Mouse (Mus musculus): ENCODE data around the gene Mipol1. TPM values are rescaled to one million over a fixed set of nuclear protein-coding genes. Genes with fewer than 3 reads are reported as not detected.
A peak's percentile ranks its signal among the peaks of the same experiment; 100 is the strongest.
"Not testable (repeated sequence)": the region's sequence is repeated elsewhere in the genome, so short reads cannot be mapped to it uniquely, and the experiment has no call there.

Gene Mipol1
- total RNA-seq (2021) = 1 to 10 TPM; 5.3 to 5.8 TPM
- long read RNA-seq, experiment 1, partial matches to known transcripts = 0 of 6 reads
- long read RNA-seq, experiment 1, other reads (novel, unspliced or antisense) = 3 of 6 reads
- long read RNA-seq, experiment 2, partial matches to known transcripts = 2 of 6 reads
- long read RNA-seq, experiment 2, other reads (novel, unspliced or antisense) = 2 of 6 reads

DNA sequence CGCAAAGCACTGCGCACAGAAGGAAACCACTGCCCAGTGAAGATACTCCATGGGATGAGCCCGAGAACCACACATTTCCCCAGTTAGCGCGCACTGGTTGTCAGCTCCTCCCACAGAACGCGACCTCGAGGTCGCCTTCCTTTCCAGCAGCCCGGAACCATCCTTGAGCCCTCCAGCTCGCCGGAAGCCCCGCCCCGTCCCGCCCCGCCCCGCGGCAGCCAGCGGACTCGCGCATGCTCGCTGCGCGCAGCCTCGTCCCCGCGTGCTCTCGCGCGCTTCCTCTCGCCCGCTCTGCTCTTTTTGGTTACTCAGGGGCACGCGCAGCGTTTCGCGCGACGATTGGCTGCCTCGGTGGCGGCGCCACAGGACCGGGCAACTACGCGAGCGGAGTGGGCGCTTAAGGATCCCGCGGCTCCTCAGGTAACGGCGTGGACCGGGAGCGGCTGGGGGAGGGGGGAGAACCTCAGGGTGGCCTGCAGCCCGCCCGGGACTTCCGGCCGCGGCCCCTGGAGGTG lies at the start of gene Mipol1, which contains the start of gene Prps1l3:
TSS of gene Mipol1 (plus strand) at position 236 of the 515 bp plus-strand sequence.
TSS of gene Prps1l3 (plus strand) at position 221 of the 515 bp plus-strand sequence.
- DNase-seq (ENCODE audit: low spot score in 2 of 2) = peak; percentile 80 to 90

DNA sequence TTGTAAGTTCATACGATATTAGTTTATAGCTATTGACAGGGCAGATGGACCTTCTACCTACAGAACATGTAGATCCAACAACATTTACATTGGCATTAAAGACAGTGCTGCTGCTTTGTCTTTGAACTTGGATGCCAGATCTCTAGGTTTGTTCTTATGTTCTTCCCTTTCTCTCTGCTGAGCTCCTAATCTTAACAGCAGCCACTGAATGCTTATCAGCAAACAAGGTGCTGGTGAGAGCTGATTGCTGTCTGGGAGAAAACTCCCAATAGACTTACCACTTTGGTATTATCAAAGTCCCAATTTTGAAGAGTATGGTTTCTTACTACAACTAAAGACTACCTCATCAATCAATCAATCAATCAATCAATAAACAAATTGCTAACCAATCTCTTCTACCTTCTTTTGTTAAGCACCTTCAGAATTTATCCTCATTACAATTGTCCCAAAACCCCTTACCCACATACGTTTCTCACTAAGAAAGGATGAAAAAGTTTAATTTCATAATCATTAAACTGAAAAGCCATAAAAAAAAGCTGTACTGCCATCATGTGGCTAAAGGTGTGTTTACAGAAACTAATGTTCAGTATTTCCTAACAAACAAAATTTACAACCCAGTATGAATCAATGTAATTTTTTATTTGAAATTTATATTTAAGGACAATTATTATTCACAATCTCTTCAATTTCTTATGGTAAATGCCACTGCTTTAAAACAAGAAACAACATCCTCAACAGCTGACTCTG lies 45.7 kb upstream of the Mipol1 start:
- peak in 1 of 2 experiments; percentile 16 for DNase-seq (ENCODE audit: low spot score in 2 of 2)

DNA sequence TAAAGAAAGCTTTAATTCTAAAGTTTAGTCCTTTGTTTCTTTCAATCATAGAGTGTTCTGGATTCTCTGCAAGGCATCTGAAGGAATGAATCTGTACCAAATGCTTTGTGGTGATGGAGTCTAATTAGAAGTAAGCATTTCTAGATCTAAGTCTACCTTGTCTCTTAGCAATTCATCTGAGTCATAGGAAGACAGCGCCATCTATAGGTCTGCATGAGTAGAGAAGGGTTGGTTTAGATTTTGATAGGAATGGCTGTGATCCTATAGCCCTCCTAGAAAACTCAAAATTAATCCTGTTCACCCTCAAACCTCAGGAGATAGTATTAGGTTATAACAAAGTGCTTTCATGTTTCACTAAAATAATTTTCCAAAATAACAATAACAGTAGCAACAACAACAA lies 44.8 kb upstream of the Mipol1 start:
- DNase-seq (ENCODE audit: low spot score in 2 of 2) = no peak

DNA sequence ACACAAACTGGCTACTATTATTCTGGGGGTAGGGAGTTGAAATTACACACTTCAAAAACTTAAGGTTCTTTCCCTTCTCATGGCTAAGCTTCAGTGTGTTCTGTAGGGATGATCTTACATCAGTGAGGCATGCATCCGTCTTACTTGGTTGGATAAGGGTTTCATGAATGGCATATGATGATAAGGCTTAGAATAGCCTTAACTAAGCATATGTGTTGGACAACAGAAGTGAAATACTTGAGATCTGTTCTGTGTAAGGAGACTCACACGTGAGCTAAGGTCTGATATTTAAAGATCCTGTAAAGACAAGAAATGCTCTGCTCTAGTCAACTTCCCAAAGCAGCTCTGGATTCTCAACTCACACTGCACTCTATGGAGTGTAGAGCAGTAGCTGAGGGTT lies 44.1 kb upstream of the Mipol1 start:
- DNase-seq (ENCODE audit: low spot score in 2 of 2) = no peak

DNA sequence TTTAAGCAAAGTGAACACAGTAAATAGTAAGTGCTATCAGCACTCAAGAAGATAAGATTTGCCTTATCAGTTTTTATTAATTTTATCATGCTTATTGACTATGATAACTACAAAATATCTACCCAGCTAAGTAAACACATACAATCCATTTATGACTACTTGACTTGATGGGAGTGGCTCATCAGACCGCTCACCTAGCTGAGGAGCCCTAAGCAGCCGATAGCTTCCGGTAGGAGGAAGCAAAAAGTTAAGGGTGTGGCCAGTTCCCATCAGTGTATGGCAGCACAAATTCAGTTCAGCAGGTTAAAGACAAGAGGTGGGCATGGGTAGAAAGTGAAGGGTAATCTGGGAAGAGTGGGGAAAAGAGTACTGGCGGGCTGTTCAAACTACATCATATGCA lies 43.2 kb upstream of the Mipol1 start:
- no peak for DNase-seq (ENCODE audit: low spot score in 2 of 2)

DNA sequence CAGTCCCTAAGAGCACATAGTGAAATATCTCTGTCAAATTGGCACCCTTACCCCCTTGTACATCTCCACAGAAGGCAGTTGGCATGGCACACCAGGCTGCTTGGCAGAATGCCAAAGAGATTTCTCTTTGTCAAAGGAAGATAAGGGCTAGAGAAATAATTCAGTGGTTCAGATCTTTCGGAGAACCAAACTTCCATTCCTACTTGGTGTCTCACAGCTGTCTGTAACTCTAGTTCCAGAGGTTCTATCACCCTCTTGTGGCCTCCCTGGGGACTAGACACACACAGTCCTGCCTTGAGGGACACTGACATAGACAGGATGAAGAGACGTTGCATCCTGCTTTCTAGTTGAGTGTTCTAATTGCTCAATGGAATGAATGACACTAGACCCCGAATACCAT lies 35.6 kb upstream of the Mipol1 start:
- DNase-seq (ENCODE audit: low spot score in 2 of 2) = no peak

DNA sequence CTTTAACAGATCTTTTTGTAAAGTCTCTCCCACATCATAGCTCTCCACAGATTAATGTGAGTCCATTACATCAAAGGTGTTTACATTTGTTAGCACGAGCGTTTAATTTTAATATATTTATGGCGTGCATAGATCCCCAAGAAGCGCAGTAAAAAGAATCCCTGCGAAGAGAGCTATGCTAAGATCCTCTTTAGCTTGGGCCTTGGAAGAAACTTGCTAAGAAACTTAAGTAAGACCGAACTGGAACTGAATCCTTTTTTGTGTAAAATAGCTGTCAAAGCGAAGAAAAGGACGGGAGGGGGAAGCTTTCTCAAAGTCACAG lies 34.0 kb upstream of the Mipol1 start:
- DNase-seq (ENCODE audit: low spot score in 2 of 2) = no peak

DNA sequence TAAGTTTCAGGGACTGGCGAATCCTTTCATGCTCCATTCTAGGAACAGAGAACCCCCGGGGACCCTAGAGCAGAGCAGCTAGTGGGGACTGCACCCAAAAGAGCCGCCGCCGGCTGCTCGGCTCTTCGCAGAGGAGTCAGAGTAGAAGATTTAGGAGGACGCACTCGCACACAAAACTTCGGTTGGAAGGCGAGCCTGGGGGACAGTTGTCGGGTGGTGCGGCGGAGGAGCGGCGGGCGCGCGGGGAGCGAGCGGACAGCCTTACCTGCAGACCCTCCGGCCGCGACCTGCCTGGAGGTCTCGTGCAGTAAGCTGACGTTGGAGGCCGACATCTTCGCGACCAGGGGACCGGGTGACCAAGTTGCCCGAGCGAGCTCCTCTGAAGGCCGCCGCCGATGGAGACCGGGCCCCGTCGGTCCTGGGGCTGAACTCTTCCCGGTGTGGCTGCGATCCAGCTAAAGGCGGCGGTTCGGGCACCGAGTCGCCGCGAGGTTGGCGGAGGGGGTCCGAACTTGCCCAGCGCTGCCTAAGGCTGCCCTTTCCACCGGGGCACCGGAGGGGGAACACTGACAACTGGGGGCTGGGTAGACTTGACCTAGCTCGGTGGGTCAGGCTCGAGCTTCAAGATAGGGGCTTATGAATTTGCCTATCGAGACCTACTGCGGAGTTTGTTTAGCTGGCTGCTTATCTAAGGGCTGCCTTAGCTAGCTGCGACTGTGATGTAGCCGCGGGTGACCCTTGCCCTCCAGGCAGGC lies 33.4 kb upstream of the Mipol1 start:
- peak in 1 of 2 experiments; percentile 6 for DNase-seq (ENCODE audit: low spot score in 2 of 2)

DNA sequence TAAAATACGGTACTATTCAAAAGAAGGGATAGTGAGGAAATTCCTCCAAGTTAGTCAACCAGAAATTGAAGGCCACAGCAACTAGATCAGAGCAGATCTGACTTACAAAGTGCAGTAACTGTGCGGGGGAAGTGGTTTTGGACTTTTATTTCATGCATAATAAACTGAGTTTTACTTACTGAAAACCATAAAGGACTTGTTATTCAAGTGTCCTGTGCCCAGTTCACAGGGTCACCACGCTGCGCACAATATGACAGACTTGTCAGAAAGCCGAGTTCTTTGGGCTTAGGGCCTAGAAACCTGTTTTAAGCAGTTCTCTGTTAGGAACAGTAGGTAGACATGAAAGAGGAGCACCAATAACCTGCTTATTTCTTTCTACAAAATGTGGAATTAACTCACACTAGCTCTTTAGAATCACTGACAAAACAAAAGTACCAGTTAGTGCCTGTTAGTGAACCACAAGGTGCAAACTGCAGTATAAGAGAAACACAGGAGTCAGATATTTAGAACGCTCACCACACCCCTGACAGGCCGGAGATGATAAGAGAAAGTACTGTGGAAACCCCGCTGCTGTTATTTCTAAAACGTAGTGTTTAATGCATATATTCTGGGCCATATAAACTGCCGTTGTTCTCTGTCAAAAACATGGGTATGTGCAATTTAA lies 32.7 kb upstream of the Mipol1 start, which contains the start of gene Slc25a21:
TSS of gene Slc25a21 (minus strand) at position 110 of the 664 bp plus-strand sequence.
- DNase-seq (ENCODE audit: low spot score in 2 of 2) = no peak

DNA sequence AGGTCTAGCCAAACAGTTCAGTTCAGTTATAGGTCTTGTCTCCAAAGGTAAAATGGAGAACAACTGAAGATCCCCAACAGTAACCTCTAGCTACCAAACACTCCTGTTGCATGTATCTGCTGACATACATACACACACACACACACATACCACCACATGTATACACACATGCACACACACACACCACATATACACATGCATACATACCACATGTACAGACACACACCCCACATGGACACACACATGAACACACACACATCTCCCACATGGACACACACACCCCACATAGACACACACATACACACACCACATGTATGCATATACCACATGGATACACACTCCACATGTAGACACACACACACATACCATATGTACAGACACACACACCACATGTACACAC lies 32.0 kb upstream of the Mipol1 start:
- no peak for DNase-seq (ENCODE audit: low spot score in 2 of 2)

DNA sequence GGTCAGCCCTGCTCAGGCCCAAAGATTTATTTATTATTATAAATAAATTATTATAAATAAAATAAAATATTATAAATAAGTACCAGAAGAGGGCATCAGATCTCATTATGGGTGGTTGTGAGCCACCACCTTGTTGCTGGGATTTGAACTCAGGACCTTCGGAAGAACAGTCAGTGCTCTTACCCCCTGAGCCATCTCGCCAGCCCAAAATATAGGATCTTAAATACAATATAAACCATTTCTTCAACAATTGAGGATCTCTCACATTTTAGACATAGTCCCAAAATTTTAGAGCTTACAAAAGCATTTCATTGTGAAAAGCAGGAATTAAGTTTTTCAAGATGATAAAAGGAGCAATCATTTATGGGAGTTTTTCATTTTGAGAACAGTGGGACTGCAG lies 30.8 kb upstream of the Mipol1 start:
- no peak for DNase-seq (ENCODE audit: low spot score in 2 of 2)

DNA sequence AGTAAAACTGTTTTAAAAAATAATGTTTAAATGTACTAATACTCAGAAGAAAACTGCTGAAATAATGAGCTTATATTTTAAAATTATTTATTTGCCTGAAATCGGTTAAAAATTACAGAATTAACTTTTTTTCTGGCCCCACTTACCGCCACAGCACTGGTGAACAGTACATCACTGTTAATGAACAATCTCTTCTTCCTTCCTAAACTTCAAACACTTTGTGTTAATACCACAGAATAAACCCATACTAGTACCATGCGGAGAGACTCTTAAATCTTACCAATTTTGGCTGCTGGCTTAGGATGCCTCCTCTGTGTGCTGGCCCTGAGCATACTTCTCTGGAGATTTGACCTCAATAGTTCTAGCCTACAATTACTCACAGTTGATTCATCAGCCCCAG lies 28.3 kb upstream of the Mipol1 start:
- no peak for DNase-seq (ENCODE audit: low spot score in 2 of 2)

DNA sequence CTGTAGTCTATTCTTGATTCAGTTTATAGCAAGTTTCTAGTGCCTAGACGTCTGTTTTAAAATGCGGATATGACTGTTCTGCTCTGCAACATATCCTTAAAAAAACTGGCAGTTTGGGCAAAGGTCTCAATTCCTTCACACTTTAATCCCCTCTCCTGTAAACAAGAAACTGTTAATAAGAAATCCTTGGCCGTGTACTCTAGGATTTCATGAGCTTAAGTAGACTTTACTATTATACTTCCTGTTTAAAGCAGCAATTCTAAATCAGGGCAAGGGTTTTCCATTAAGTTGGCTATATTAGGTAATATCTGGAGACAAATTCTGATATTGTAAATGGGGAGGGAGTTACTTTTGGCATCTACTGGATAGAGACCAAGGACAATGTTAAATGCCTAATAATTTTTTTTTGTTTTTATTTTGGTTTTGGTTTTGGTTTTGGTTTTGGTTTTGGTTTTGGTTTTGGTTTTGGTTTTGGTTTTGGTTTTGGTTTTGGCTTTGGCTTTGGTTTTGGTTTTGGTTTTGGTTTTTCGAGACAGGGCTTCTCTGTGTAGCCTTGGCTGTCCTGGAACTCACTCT lies 25.9 kb upstream of the Mipol1 start:
- no peak for DNase-seq (ENCODE audit: low spot score in 2 of 2)

DNA sequence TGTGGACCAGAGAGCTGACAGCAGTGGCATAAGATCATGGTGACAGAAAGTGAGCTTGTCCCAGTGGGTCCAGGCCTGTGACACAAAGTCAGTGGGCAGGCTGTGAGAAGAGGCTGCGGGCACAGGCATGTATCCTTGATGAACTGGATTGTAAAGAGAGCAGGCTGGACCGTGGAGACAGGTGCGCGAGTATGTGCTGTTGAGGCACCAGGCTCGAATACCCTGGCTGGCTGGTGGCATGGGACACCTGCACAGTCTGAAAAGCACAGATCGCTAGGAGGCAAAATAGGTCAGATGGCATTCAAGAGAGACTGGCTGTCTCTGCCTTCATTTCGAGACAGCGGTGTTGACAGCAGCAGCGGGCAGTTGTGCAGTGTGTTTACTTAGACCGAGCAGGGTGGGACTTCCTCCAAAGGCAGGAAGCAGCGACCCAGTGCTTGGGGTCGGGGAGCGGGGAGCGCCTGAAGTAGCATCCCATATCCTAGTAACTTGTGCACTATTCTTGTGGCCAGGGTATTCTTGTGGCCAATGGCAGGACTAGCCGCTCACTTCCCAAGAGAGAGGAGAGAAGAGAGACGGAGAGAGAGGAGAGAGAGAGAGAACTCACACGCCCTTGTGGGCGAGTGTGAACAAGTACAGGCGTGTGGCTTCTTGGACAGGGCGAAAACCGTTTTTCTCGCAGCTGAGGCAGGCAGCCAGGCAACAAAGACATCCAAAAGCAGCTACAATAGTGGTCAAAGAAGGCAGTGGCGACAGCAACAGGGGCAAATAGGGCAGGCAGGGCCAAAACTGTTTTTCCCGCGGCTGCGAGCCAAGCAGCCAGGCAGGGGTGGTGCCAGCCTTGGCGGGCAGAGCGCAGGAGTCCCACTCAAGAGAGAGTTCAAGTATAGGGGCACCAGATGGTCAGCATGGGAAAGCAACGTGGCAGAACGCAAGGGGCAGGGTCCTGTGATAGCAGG lies 18.6 kb upstream of the Mipol1 start:
- DNase-seq (ENCODE audit: low spot score in 2 of 2) = peak; percentile 26 to 62

DNA sequence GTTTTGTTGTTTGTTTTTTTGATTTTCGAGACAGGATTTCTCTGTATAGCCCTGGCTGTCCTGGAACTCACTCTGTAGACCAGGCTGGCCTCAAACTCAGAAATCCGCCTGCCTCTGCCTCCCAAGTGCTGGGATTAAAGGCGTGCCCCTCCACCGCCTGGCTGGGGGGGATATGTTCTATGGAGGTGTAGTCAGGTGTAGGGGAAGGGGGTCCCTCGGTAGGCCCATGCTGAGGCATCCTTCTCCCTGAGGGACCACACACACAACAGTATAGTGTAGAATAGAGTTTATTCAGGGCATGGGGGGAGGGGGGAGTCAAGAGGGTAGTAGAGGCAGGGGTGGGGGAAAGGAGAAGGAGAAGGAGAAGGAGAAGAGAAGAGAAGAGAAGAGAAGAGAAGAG lies 17.8 kb upstream of the Mipol1 start:
- not testable (repeated sequence) for DNase-seq (ENCODE audit: low spot score in 2 of 2)

DNA sequence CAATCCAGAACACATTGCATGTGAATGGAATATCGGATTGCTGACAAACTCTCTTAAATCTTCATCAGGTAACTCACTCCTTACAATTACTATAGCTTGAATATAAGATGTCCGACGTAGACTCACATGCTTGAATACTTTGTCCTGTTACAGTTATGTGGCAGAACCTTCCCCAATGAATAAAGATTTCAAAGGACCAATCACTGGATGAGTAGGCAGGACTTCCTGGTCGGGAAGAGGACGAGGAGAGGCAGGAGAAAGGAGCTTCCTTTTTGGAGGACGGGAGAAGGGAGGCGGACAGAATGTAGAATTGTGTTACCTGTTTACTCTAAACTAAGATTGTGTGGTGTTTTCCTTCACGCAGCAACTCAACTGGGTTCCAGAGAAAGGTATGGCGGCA lies 3.8 kb upstream of the Mipol1 start:
- DNase-seq (ENCODE audit: low spot score in 2 of 2) = no peak

DNA sequence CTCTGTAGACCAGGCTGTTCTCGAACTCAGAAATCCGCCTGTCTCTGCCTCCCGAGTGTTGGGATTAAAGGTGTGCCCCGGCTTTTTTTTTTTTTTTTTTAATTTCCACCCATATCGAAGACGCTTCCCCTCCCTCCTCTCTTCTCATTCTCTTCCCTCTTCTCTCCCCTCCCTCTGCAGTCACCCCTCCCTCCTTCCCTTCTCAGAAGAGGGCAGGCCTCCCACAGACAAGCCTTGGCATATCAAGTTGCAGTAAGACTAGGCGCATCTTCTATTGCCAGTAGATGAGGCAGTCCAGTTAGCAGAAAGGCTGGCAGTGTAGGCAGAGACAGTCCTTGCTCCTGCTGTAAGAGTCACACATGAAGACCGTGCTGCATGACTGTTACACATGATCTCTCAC lies 2.5 kb upstream of the Mipol1 start:
- no peak for DNase-seq (ENCODE audit: low spot score in 2 of 2)

DNA sequence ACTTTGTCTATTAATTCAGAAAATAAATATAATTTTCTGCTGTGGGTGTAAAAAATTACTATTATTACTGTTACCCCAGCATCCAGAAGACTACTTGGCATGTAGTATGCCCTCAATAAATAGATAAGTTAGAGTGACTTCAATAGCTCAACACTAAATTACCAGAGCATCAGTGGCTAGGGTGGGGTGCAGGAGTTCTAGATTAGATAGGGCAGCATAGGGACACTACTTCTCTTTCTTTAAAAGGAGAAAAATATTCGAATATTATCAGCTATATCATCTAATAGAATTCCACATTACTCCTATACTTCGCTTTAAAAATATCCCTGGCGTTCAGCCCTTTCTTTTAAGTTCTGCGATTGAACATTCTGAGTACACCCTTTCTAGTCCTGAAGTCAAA lies 524 bp upstream of the Mipol1 start:
- no peak for DNase-seq (ENCODE audit: low spot score in 2 of 2)

DNA sequence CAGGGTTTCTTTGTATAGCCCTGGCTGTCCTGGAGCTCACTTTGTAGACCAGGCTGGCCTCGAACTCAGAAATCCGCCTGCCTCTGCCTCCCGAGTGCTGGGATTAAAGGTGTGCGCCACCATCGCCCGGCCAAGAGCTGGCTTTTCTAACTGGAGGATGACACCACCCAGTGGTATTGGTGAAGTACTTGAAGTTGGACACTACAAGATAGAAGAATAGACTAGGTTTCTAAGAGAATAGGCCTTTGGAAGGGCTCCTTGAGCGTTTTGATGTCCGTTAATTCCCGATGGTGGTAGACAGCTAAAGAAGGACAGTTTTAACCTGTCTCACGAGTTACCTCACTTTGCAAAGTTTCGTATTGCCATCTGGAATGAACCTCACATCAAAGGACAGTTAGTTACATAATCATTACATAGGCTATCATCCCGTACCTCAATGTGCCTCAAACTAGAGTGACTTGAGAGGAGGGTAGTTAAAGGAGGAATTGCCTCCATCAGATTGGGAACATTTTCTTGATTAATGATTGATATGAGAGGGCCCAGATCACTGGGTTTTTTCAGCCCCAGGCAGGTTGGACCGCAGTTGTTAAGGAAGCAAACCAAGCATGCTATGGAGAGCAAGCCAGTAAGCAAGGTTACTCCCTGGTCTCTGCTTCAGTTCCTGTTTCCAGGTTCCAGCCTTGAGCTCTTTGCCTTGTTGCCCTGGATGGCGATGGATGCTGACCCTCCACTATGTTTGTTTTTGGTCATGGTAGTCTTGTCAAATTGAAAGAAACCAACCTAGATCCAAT lies 1.1 kb downstream of the Mipol1 start:
- DNase-seq (ENCODE audit: low spot score in 2 of 2) = no peak
